Mouse (Mus musculus): ENCODE measurements around the gene Dazl. TPM values are rescaled to one million over a fixed set of nuclear protein-coding genes. Genes with fewer than 3 reads are reported as not detected.
"Not testable (repeated sequence)": the region's sequence is repeated elsewhere in the genome, so short reads cannot be mapped to it uniquely, and the experiment has no call there.

Dazl gene
- polyA plus RNA-seq, 1 experiment from 2014 or later: 0.45 TPM

DNA sequence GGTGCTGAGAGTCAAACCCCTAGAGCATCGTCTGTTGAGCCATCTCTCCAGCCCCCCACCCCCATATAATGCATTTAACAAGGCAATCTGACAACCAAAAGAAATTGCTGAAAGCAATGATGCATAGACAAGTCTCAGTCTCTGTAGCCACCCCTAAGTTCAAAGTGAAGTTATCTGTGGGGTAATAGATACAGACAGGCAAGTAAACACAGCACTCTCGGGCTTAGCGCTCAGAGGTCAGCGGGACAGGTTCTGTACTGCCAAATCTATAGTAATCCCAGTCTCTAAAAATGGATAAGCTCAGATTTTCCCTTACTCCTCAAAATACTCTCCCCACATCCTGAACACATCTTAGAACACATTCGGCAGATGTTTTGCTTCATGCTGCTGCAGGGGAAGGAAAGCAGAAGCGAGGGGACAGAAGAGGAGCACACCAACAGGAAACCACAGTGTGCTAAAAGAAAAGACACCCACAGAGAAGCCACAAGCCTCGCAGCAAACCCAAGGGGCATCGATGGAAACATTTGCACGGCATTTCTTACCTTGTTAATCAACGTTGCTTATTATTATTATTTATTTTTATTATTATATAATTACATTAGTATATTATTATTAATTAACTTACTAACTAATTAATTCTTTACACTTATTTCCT is 16.8 kb upstream of the Dazl start:
- no peak overlapping the region for H3K27ac ChIP-seq
- WGBS: 84% methylated on average over 10 of the region's 10 CpGs
- H3K4me1 ChIP-seq: 0 out of 2 replicates have a peak, but pooled peaks cover 3% of the 10 kb centered on the region

GRCm38 (mm10) chr17:50309512-50310072 is 16.2 kb upstream of the Dazl start:
- Histone ChIP-seq H3K27me3 (no peaks in the 10 kb centered on the region), H3K27ac (no peak overlapping the region), H3K4me2 (no peak overlapping the region), H3K9ac (no peak overlapping the region), H3K36me3 (replicated peaks) (no peaks in the 10 kb centered on the region), H3K4me1 (0 out of 2 replicates have a peak, but pooled peaks cover 3% of the 10 kb centered on the region), H3K9me3 (no peaks in the 10 kb centered on the region), H3K4me3 (replicated peaks) (no peak overlapping the region)
- WGBS: 78% methylated on average over 5 of the region's 5 CpGs
- no peak for ATAC-seq (ENCODE audit: low FRiP score)

More for the DNA sequence above, 16.8 kb upstream of the Dazl start:
- no peaks in the 10 kb centered on the region for H3K36me3 ChIP-seq (replicated peaks)
- no peaks in the 10 kb centered on the region for H3K9me3 ChIP-seq
- no peaks in the 10 kb centered on the region for H3K27me3 ChIP-seq
- no peak for ATAC-seq (ENCODE audit: low FRiP score)
- H3K4me2 ChIP-seq: no peak overlapping the region
- no peak overlapping the region for H3K9ac ChIP-seq
- no peak overlapping the region for H3K4me3 ChIP-seq (replicated peaks)

DNA sequence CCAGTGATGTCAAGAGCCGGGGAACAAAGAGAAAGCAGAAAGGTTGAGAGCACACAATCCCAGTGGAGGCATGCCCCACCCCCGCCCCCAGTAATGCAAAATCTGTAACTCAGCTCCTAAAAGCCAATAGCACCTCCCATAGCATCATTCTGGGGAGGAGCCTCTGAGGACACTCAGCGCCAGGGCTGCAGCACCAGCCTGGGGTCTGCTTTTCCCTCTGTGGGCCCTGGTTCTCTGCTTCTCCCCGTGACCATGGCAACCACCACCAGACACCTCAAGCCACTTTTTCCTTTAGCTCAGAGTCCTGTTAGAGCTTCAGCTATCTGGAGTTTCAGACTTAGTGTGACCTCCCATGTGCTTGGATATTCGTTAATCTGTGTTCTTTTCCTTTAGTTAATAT is 15.4 kb upstream of the Dazl start:
- ATAC-seq (ENCODE audit: low FRiP score): no peak

DNA sequence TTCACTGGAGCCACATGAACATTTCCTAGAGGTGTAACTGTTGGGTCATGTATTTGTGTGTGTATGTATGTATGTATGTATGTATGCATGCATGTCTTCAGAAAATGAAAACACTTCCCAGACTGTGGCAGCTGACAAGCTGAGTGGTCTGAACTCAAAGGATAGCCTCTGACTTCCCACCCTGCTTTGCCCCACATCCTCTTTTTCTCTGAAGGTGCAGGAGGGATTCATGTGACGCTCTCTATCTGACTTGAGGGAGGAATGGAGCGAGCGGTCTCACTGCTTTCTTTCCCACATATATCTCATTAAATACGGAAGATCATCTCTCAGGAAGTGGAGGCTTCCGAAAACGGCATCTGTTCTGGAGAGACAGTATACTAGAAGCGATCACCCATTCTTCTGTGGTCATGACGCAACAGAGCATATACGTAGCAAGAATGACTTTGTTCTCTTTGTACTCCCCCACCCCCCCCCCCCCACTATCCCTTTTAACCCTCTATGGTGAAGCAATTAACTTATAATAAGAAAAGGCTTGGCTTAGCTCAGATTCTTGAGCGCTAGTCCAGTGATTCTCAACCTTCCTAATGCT is 14.7 kb upstream of the Dazl start:
- Histone ChIP-seq H3K4me2 (no peak overlapping the region), H3K4me1 (0 out of 2 replicates have a peak, but pooled peaks cover 3% of the 10 kb centered on the region), H3K9me3 (no peaks in the 10 kb centered on the region), H3K36me3 (replicated peaks) (no peaks in the 10 kb centered on the region), H3K4me3 (replicated peaks) (no peak overlapping the region), H3K27me3 (no peaks in the 10 kb centered on the region), H3K9ac (no peak overlapping the region), H3K27ac (no peak overlapping the region)
- ATAC-seq (ENCODE audit: low FRiP score): no peak
- WGBS: 93% methylated on average over 10 of the region's 10 CpGs

More for the DNA sequence above, 15.4 kb upstream of the Dazl start:
- 63% methylated on average over 5 of the region's 5 CpGs for WGBS
- Histone ChIP-seq H3K27ac (no peak overlapping the region), H3K4me1 (0 out of 2 replicates have a peak, but pooled peaks cover 3% of the 10 kb centered on the region), H3K4me3 (replicated peaks) (no peak overlapping the region), H3K27me3 (no peaks in the 10 kb centered on the region), H3K36me3 (replicated peaks) (no peaks in the 10 kb centered on the region), H3K4me2 (no peak overlapping the region), H3K9ac (no peak overlapping the region), H3K9me3 (no peaks in the 10 kb centered on the region)

- H3K27ac ChIP-seq: no peak overlapping the region
- H3K4me2 ChIP-seq: no peak overlapping the region
- H3K9ac ChIP-seq: no peak overlapping the region
- no peaks in the 10 kb centered on the region for H3K9me3 ChIP-seq
- H3K27me3 ChIP-seq: no peaks in the 10 kb centered on the region
- 91% methylated on average over 3 of the region's 3 CpGs for WGBS
- no peak overlapping the region for H3K4me3 ChIP-seq (replicated peaks)
- no peak for ATAC-seq (ENCODE audit: low FRiP score)
- no peaks in the 10 kb centered on the region for H3K36me3 ChIP-seq (replicated peaks)
- H3K4me1 ChIP-seq: no peaks in the 10 kb centered on the region
These were observed 9.4 kb upstream of the Dazl start for GRCm38 (mm10) chr17:50302867-50303266.

- H3K9me3 ChIP-seq: no peaks in the 10 kb centered on the region
- H3K36me3 ChIP-seq (replicated peaks): no peaks in the 10 kb centered on the region
- H3K27me3 ChIP-seq: no peaks in the 10 kb centered on the region
- 93% methylated on average over 11 of the region's 11 CpGs for WGBS
- no peak overlapping the region for H3K4me2 ChIP-seq
- ATAC-seq (ENCODE audit: low FRiP score): no peak
- H3K9ac ChIP-seq: no peak overlapping the region
- H3K27ac ChIP-seq: no peak overlapping the region
- no peaks in the 10 kb centered on the region for H3K4me1 ChIP-seq
- no peak overlapping the region for H3K4me3 ChIP-seq (replicated peaks)
These were observed 6.9 kb upstream of the Dazl start for GRCm38 (mm10) chr17:50300171-50300841.

- H3K9me3 ChIP-seq: peaks cover 5% of the 10 kb centered on the region
- H3K27me3 ChIP-seq: no peaks in the 10 kb centered on the region
- ATAC-seq (ENCODE audit: low FRiP score): no peak
These were observed 5.4 kb upstream of the Dazl start for GRCm38 (mm10) chr17:50298821-50299220.

DNA sequence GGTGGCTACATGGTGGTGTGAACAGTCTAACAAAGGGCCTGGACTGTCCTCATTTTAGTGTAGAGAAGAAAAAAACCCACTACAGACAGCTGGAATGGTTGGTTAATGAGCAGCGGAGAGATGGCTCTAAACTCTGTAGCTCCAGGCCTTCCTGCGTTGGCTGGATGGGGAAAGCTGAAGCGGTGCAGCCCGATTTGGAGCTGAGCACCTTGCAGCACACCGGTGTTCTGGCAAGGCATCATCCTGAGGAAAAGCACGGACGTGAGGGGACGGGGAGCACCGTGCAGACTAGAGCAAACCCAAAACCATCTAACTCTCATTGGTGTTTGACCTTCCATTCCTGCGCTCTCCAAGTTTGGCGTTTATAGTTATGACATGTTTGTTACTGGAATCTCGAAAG is 1.3 kb upstream of the Dazl start:
- Histone ChIP-seq H3K27me3 (no peaks in the 10 kb centered on the region), H3K4me2 (no peak overlapping the region), H3K36me3 (replicated peaks) (no peaks in the 10 kb centered on the region), H3K9me3 (peaks cover 15% of the 10 kb centered on the region), H3K4me1 (no peaks in the 10 kb centered on the region), H3K27ac (0 out of 2 replicates have a peak overlapping the region, but pooled peaks have one; percentile 8), H3K9ac (no peak overlapping the region), H3K4me3 (replicated peaks) (no peak overlapping the region)
- 79% methylated on average over 12 of the region's 12 CpGs for WGBS
- ATAC-seq (ENCODE audit: low FRiP score): no peak

More at GRCm38 (mm10) chr17:50298821-50299220, 5.4 kb upstream of the Dazl start:
- no peak overlapping the region for H3K9ac ChIP-seq
- no peaks in the 10 kb centered on the region for H3K4me1 ChIP-seq
- no peak overlapping the region for H3K4me3 ChIP-seq (replicated peaks)
- 86% methylated on average over 7 of the region's 7 CpGs for WGBS
- H3K27ac ChIP-seq: no peak overlapping the region
- no peaks in the 10 kb centered on the region for H3K36me3 ChIP-seq (replicated peaks)
- no peak overlapping the region for H3K4me2 ChIP-seq

DNA sequence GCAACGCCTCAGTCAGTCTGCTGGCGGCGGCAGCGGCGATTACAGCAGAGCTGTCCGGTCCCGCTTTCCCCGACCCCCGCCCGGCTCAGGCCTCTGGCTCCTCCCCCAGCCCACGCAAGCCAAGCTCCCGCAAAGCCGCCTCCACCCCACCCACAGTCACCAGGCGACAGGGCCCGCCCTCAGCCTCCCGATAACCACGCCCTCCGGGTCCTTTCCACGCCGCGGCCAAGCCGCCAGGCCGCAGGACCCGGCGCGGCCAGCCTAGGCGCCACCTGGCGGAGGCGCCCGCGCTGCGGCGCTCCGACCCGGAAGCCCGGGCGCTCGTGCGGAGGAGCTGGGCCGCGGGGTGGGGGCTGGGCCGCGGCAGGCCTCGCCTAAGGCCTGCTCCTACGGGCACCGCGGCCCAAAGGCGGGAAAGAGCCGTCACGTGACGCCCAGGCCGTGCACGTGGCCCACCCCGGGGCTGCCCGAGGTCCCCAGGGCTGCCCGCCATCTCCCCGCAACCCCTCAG is 720 bp downstream of the Dazl start:
- no peaks in the 10 kb centered on the region for H3K4me1 ChIP-seq
- H3K9ac ChIP-seq: peak overlapping the region; percentile 48
- no peaks in the 10 kb centered on the region for H3K36me3 ChIP-seq (replicated peaks)
- ATAC-seq (ENCODE audit: low FRiP score): peak; percentile 96
- peak overlapping the region; percentile 43 for H3K4me3 ChIP-seq (replicated peaks)
- WGBS: 6% methylated on average over 55 of the region's 57 CpGs
- H3K27me3 ChIP-seq: no peaks in the 10 kb centered on the region
- peak overlapping the region; percentile 50; the same call in 1 of the 2 replicates for H3K27ac ChIP-seq
- peak overlapping the region; percentile 55 for H3K4me2 ChIP-seq
- peaks cover 15% of the 10 kb centered on the region for H3K9me3 ChIP-seq

DNA sequence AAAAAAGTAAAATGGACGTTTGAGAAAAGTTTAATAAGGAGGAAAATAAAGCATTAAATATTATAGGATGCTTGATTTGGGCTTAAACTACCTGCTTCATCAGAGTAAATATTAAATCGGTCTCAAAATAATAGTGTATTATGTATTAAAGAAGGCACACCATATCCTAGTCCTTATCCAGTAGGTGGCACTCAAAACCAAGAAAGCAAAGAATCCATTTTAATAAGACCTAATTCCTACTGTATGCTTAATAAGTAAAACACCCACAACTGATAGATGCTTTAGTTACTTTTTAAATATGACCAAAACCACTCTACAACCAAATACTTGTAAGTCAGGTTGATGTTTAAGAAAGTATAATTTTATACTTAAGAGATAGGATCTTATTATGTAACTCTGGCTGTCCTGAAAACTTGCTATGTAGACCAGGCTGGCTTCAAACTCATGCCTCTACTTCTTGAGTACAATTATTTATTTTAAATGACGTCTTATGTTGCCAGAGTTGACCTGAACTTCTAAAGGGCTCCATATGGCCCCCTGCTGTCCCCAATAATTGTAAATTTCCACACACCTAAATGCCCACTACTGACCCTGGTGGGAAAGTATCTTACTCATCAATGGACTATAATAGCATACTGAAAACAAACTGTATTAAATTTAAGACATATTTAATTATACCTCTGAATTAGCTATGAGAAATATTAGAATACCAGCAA is 1.8 kb downstream of the Dazl start:
- H3K9ac ChIP-seq: no peak overlapping the region
- ATAC-seq (ENCODE audit: low FRiP score): no peak
- H3K27me3 ChIP-seq: no peaks in the 10 kb centered on the region
- no peak overlapping the region for H3K27ac ChIP-seq
- no peaks in the 10 kb centered on the region for H3K4me1 ChIP-seq
- WGBS: 19% methylated on average over 3 of the region's 3 CpGs
- H3K36me3 ChIP-seq (replicated peaks): no peaks in the 10 kb centered on the region
- H3K4me2 ChIP-seq: no peak overlapping the region
- no peak overlapping the region for H3K4me3 ChIP-seq (replicated peaks)
- H3K9me3 ChIP-seq: peaks cover 15% of the 10 kb centered on the region

- Histone ChIP-seq H3K9ac (no peak overlapping the region), H3K36me3 (replicated peaks) (no peaks in the 10 kb centered on the region), H3K4me3 (replicated peaks) (no peak overlapping the region), H3K9me3 (no peaks in the 10 kb centered on the region), H3K27ac (no peak overlapping the region), H3K27me3 (no peaks in the 10 kb centered on the region), H3K4me1 (no peaks in the 10 kb centered on the region), H3K4me2 (no peak overlapping the region)
- no peak for ATAC-seq (ENCODE audit: low FRiP score)
- 62% methylated on average over 6 of the region's 6 CpGs for WGBS
These were observed 8.6 kb downstream of the Dazl start for GRCm38 (mm10) chr17:50284845-50285244.

- not testable (repeated sequence) for H3K9me3 ChIP-seq; H3K27me3 ChIP-seq; H3K4me3 ChIP-seq (replicated peaks); H3K9ac ChIP-seq; ATAC-seq (ENCODE audit: low FRiP score); H3K27ac ChIP-seq; H3K36me3 ChIP-seq (replicated peaks); H3K4me2 ChIP-seq; H3K4me1 ChIP-seq
- WGBS: 85% methylated on average over 4 of the region's 4 CpGs
These were observed 31.8 kb downstream of the Dazl start for GRCm38 (mm10) chr17:50261615-50262014.

Measured in forebrain, embryonic 12.5 days (tissue).